Mouse (Mus musculus): ENCODE data around the gene Sytl1. TPM values are rescaled to one million over a fixed set of nuclear protein-coding genes. Genes with fewer than 3 reads are reported as not detected.

Sytl1 gene
- total RNA-seq, 1 experiment: 2.0 TPM

DNA sequence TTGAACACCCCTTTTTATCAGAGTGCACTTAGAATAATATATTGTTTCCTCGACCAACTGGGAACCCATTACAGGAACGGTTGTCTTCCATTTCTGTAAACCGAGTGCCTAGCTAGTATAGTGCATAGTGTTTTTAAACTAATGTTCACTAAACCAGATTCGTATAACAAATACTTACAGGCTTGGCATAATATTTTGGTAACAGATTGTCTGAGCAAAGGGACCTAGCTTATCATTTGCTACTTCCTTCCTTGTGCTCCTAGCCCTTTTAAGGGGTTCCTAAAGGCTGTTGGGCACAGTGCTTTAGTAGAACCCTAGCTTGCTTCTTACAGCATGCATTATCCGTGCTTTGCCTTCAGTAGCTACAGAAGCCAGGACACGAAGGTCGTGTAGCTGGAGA lies 18.6 kb upstream of the Sytl1 start:
- DNase-seq (ENCODE audit: low read depth, low spot score): no peak
- TF ChIP-seq ZC3H11A (IDR thresholded peaks at IDR 0.05; ENCODE audit: borderline replicate concordance, low read depth, low read length) (no peak), HCFC1 (IDR thresholded peaks at IDR 0.05; ENCODE audit: borderline replicate concordance, insufficient read depth, low read length) (no peak), MAFK (IDR thresholded peaks at IDR 0.05; ENCODE audit: insufficient read depth, low read depth, low read length) (no peak), CHD2 (IDR thresholded peaks at IDR 0.05; ENCODE audit: low read depth, low read length) (no peak), ZNF384 (IDR thresholded peaks at IDR 0.05; ENCODE audit: low read depth, low read length) (no peak)
- H3K36me3 ChIP-seq (ENCODE audit: control insufficient read depth, insufficient read depth, low read length, poor library complexity, severe bottlenecking): no peaks in the 10 kb centered on the region
- H3K9ac ChIP-seq (ENCODE audit: insufficient read depth, low read depth, low read length, poor library complexity, severe bottlenecking): no peak overlapping the region
- H3K4me3 ChIP-seq (ENCODE audit: insufficient read depth in 1 of 2, low read depth in 1 of 2, low read length in 2 of 2, poor library complexity in 1 of 2, severe bottlenecking in 1 of 2): no peak overlapping the region
- no peaks in the 10 kb centered on the region for H3K9me3 ChIP-seq (ENCODE audit: control insufficient read depth, insufficient read depth, low read depth, low read length)
- peaks cover 3 to 13% of the 10 kb centered on the region in 2 experiments; a peak in 3 of 4 replicates for H3K4me1 ChIP-seq (ENCODE audit: control insufficient read depth in 2 of 2, insufficient read depth in 2 of 2, low read length in 2 of 2, poor library complexity in 1 of 2)
- no peak overlapping the region for H3K27ac ChIP-seq (ENCODE audit: insufficient read depth, low read depth, low read length, poor library complexity, severe bottlenecking)
- in situ Hi-C loops (cut with MboI; ENCODE audit: low sequenced_read_pairs in 2 of 2, unreplicated experiment in 2 of 2): loop anchor here in 1 of 2 experiments (25.0 kb wide), 1 partner anchor 269 kb away; the partner anchor contains the start of gene Ahdc1

DNA sequence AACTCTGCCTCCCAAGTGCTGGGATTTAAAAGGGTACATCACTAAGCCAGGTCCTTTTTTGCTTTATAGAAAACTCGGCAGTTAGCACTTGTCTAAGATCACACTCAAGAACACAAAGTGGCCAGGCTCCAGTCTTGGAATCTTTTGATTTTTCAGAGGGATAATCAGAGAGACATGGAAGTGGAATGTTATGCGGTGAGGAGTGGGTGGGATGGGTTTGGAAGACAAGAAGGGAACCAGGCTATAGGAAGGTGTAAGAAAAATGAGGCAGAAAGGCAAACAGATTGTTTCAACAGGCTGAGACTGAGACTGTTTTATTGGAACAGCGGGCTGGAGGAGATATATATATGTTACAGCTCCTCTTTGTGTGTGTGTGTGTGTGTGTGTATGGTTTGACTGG lies 15.6 kb upstream of the Sytl1 start:
- H3K9ac ChIP-seq (ENCODE audit: insufficient read depth, low read depth, low read length, poor library complexity, severe bottlenecking): no peak overlapping the region
- H3K4me3 ChIP-seq (ENCODE audit: insufficient read depth in 1 of 2, low read depth in 1 of 2, low read length in 2 of 2, poor library complexity in 1 of 2, severe bottlenecking in 1 of 2): peak overlapping the region; percentile 97 to 99
- H3K4me1 ChIP-seq (ENCODE audit: control insufficient read depth in 2 of 2, insufficient read depth in 2 of 2, low read length in 2 of 2, poor library complexity in 1 of 2): peaks cover 5 to 6% of the 10 kb centered on the region in 2 experiments; a peak in 2 of 4 replicates
- peak overlapping the region; percentile 48; the same call in 1 of the 2 replicates for H3K27ac ChIP-seq (ENCODE audit: insufficient read depth, low read depth, low read length, poor library complexity, severe bottlenecking)
- no peaks in the 10 kb centered on the region for H3K9me3 ChIP-seq (ENCODE audit: control insufficient read depth, insufficient read depth, low read depth, low read length)
- no peak for TF ChIP-seq HCFC1 (IDR thresholded peaks at IDR 0.05; ENCODE audit: borderline replicate concordance, insufficient read depth, low read length)
- TF ChIP-seq MAFK (IDR thresholded peaks at IDR 0.05; ENCODE audit: insufficient read depth, low read depth, low read length): no peak
- TF ChIP-seq ZNF384 (IDR thresholded peaks at IDR 0.05; ENCODE audit: low read depth, low read length): no peak
- TF ChIP-seq ZC3H11A (IDR thresholded peaks at IDR 0.05; ENCODE audit: borderline replicate concordance, low read depth, low read length): no peak
- no peak for TF ChIP-seq CHD2 (IDR thresholded peaks at IDR 0.05; ENCODE audit: low read depth, low read length)
- in situ Hi-C loops (cut with MboI; ENCODE audit: low sequenced_read_pairs in 2 of 2, unreplicated experiment in 2 of 2): loop anchor here in 1 of 2 experiments (25.0 kb wide), 1 partner anchor 266 kb away; the partner anchor contains the start of gene Ahdc1
- H3K36me3 ChIP-seq (ENCODE audit: control insufficient read depth, insufficient read depth, low read length, poor library complexity, severe bottlenecking): no peaks in the 10 kb centered on the region
- no peak for DNase-seq (ENCODE audit: low read depth, low spot score)

DNA sequence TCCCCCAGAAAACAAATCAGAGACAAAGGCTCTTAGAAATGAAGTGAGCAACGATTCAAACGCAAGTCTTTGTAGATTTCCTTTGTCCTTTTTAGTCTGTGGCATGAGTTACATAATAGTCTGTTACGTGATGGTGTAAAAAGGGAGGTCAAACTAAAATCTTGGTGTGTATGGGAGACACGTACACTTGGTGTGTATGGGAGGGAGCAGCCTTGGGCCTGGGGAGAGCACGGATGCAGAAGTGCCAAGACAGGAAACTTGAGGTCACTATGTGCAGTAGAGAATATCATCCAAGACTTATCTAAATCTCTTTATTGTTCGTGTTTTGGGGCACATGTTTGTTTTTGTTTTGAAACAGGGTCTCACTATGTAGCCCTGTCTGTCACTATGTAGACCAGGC lies 15.2 kb upstream of the Sytl1 start:
- no peak for DNase-seq (ENCODE audit: low read depth, low spot score)
- in situ Hi-C loops (cut with MboI; ENCODE audit: low sequenced_read_pairs in 2 of 2, unreplicated experiment in 2 of 2): loop anchor here in 1 of 2 experiments (25.0 kb wide), 1 partner anchor 266 kb away; the partner anchor contains the start of gene Ahdc1
- Histone ChIP-seq H3K9me3 (ENCODE audit: control insufficient read depth, insufficient read depth, low read depth, low read length) (no peaks in the 10 kb centered on the region), H3K36me3 (ENCODE audit: control insufficient read depth, insufficient read depth, low read length, poor library complexity, severe bottlenecking) (no peaks in the 10 kb centered on the region), H3K27ac (ENCODE audit: insufficient read depth, low read depth, low read length, poor library complexity, severe bottlenecking) (peak overlapping the region; percentile 48; the same call in 1 of the 2 replicates), H3K4me3 (ENCODE audit: insufficient read depth in 1 of 2, low read depth in 1 of 2, low read length in 2 of 2, poor library complexity in 1 of 2, severe bottlenecking in 1 of 2) (peak overlapping the region; percentile 97 to 99), H3K4me1 (ENCODE audit: control insufficient read depth in 2 of 2, insufficient read depth in 2 of 2, low read length in 2 of 2, poor library complexity in 1 of 2) (peaks cover 5 to 6% of the 10 kb centered on the region in 2 experiments; a peak in 2 of 4 replicates), H3K9ac (ENCODE audit: insufficient read depth, low read depth, low read length, poor library complexity, severe bottlenecking) (peak overlapping the region; percentile 77; the same call in 1 of the 2 replicates)
- TF ChIP-seq CHD2 (IDR thresholded peaks at IDR 0.05; ENCODE audit: low read depth, low read length) (no peak), ZC3H11A (IDR thresholded peaks at IDR 0.05; ENCODE audit: borderline replicate concordance, low read depth, low read length) (no peak), ZNF384 (IDR thresholded peaks at IDR 0.05; ENCODE audit: low read depth, low read length) (no peak), HCFC1 (IDR thresholded peaks at IDR 0.05; ENCODE audit: borderline replicate concordance, insufficient read depth, low read length) (no peak), MAFK (IDR thresholded peaks at IDR 0.05; ENCODE audit: insufficient read depth, low read depth, low read length) (no peak)

DNA sequence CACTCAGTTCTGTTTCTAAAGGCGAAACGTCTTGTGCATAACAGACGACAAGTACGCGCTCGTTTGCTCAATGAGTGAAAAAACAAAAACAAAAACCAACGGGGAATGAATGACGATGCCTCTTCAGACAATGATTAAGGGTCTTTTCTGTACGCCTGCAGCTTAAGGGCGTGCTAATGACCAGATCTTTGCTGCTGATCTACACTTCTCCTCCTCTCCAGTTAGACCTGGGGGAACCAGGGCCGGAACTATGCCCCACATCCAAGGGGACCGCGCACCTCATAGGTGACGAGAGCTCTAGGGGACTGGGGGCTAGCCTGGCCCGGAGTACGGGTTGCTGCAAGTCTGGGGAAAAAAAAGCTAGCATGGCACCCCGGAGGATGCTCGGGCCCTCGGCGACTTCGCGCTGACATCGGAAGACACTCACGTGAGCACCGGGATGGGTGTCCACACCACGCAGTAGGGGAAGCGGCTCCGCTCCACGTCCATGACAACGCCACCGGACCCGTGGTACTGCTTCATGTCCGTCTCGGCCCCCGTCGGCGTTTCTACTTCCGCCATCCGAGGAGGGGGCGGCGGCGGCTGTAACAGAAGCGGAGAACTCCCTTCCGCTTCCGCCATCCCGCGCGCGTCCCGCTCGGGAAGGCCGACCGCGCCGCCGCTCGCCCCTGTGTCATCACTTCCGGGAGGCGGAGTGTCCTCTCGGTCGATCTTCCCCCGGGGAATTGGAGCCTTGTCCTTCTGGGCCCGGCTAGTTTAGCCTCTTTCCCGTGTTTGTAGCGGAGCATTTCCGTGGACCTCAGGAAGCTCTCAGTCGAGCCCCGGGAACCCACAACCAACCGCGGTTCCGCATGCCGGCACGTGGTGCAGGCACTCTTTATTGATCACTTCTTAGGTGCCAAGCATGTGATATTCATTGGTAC lies 14.5 kb upstream of the Sytl1 start, which contains the start of gene Tmem222:
Gene Tmem222 (minus strand): TSS at position 689 of the 923 bp plus-strand sequence.
- DNase-seq (ENCODE audit: low read depth, low spot score): peak; percentile 89
- Histone ChIP-seq H3K27ac (ENCODE audit: insufficient read depth, low read depth, low read length, poor library complexity, severe bottlenecking) (peak within 1 kb of the TSS; percentile 82), H3K9ac (ENCODE audit: insufficient read depth, low read depth, low read length, poor library complexity, severe bottlenecking) (peak within 1 kb of the TSS; percentile 94), H3K9me3 (ENCODE audit: control insufficient read depth, insufficient read depth, low read depth, low read length) (no peaks in the 10 kb centered on the region), H3K4me1 (ENCODE audit: control insufficient read depth in 2 of 2, insufficient read depth in 2 of 2, low read length in 2 of 2, poor library complexity in 1 of 2) (peaks cover 2 to 6% of the 10 kb centered on the region in 2 experiments; a peak in 2 of 4 replicates), H3K4me3 (ENCODE audit: insufficient read depth in 1 of 2, low read depth in 1 of 2, low read length in 2 of 2, poor library complexity in 1 of 2, severe bottlenecking in 1 of 2) (peak within 1 kb of the TSS; percentile 97 to 99), H3K36me3 (ENCODE audit: control insufficient read depth, insufficient read depth, low read length, poor library complexity, severe bottlenecking) (no peaks in the 10 kb centered on the region)
- in situ Hi-C loops (cut with MboI; ENCODE audit: low sequenced_read_pairs in 2 of 2, unreplicated experiment in 2 of 2): loop anchor here in 1 of 2 experiments (25.0 kb wide), 1 partner anchor 265 kb away; the partner anchor contains the start of gene Ahdc1
- TF ChIP-seq ZNF384 (IDR thresholded peaks at IDR 0.05; ENCODE audit: low read depth, low read length) (no peak), HCFC1 (IDR thresholded peaks at IDR 0.05; ENCODE audit: borderline replicate concordance, insufficient read depth, low read length) (peak; percentile 89)
